Mouse (Mus musculus): ENCODE data around the gene Usp4.
A peak's percentile ranks its signal among the peaks of the same experiment; 100 is the strongest.
"Not testable (repeated sequence)": the region's sequence is repeated elsewhere in the genome, so short reads cannot be mapped to it uniquely, and the experiment has no call there.

The Usp4 gene

DNA sequence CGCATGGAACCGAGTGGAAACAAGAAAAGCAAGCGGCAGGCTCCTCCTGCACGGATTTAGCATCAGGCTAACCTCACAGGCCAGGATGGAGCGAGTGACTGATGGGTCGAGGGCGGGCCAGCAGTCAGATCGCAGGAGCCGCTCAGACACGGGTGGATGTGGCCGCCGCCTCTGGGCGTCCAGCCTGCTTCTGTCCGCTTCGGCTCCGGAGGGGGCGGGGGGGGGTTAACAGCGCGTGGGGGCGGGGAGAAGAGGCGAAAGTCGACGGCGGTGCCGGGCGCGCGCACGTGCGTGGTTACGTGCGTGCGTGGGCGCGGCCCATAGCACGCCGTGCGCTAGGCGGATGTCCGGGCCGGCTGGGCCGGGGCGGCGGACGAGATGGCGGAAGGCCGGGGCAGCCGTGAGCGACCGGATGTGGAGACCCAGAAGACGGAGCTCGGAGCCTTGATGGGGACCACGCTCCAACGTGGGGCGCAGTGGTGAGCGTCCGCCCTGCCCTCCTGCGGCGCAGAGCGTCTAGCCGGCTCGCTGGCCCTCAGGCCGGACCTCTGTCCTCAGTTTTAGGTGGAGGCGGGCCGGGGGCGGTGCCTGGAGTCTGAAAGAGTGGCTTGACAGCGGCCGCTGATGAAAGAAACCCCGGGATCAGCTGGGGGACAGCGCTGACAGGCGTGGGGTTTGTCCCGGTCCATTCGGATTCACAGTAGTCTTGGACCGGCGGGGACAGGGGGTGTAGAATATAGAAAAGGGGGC lies at the start of gene Usp4:
Gene Usp4, plus strand, starts transcription at position 314 of the 750 bp plus-strand sequence.
- DNase-seq: peak; percentile 92 to 96

DNA sequence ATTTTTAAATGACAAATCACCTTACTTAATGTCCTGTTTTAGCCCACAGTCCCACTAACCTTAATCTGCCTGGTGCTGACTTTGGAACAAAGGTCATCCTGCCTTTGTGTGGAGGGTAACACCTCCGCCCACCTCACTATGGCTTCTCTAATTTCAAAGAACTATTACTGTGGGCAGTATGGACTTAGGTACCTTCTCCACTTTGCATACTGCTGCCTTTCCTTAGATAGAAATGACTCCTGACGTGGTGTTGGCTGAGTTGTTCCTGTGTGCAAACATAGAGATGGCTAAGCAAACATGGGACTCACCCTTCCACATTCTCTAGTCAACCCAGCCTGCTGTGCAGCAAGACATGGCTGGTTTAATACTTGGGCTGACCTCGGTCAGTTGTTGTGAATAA lies 45.8 kb upstream of the Usp4 start:
- peak in 1 of 2 experiments; percentile 17 for DNase-seq

DNA sequence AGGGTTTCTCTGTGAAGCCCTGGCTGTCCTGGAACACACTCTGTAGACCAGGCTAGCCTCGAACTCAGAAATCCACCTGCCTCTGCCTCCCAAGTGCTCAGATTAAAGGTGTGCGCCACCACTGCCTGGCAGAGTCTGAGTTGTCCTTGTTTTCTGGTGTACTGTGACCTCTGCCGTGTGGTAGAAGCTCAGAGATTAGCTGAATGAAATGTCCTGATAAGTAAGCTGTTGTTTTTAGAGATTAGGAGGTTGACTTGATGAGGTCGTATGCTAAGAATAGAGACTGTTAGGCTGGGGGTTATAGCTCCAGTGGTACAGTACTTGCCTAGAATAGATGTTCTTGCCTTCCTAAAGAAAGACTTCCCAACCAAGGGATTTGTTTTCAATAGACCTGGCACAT lies 42.9 kb upstream of the Usp4 start:
- DNase-seq: no peak

DNA sequence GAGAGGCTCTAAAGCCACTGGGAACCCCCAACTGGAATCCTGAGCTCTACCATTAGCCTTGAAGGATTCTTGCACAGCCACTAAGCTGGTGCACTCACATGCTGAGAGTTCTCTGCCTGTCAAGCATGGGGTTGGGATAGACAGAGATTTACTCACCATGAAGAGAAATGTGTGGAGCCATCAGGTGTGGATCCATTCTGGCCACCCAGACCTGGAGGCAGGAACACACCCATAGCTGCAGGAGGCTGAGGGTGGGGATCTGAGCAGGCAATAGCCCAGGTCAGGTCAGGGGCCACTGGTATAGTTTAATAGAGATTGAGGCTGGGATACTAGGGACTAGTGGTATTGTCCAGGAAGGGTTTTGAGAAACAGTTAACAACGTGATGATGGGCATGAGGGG lies 42.5 kb upstream of the Usp4 start:
- peak in 1 of 2 experiments; percentile 17 for DNase-seq

DNA sequence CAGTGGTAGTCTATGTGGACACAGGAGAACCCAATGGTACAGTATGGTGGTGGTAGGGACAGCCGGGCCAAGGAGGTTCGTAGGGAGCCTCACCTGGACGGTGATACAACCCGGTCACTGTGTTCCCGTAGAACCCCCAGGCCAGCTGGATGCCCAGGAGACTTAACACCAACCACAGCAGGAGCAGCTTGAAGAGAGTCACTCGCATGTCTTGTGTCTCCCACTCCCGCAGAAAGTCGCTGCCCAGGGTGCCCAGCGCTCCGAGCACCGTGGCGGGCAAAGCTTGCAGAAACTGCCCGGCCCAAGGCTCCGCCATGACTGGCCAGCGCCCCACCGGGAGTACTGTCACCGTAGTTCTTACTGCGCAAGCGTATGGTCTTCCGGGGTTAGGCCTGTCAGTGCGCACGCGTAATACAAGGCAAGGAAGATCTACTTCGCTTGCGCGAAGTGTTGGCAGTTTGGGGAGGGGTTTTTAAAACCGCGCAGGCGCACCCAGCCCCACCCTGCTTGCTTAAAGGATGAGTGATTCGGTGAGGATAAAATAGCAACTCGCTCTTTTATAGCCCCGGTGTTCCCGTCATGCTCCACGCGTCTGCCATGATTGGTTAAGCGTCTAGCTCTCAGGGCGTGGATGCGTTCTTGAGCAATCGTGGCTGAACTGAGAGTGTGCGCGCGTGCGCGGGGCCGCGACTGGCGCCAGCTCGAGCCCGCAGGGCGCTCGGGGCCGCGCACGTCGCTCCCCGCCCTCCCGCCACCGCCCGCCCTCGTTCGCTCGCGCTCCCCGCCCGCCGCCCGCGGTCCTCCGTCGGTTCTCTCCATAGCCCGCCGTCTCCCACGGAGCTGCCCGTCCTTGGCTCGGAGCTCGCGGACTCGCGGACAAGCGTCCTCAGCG lies 41.8 kb upstream of the Usp4 start, which contains the start of the genes Rhoa and Tcta:
Gene Rhoa, plus strand, starts transcription at position 501 of the 892 bp plus-strand sequence.
Gene Tcta, minus strand, starts transcription at position 532 of the 892 bp plus-strand sequence.
- DNase-seq: peak; percentile 98 to 99

DNA sequence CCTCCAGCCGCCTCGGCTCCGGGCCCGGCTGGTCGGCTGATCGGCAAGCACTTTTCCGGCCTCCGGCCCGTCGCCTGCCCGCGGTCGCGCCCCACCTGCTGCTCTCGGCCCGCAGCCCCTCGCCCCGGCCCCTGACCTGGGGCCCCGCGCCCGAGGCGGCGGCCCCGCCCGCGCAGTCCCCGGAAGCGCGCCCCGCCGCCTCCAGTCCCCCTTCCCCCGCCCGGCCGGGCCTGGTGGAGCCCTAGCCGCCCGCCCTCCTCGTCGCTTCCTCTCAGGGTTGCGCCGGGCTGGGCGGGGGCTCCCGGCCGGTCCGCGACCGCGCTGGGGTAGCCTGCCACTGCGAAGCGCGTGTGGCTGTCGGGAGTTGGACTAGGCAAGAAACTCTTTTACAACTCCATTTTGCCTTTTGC lies 41.1 kb upstream of the Usp4 start:
- peak; percentile 89 to 92 for DNase-seq

DNA sequence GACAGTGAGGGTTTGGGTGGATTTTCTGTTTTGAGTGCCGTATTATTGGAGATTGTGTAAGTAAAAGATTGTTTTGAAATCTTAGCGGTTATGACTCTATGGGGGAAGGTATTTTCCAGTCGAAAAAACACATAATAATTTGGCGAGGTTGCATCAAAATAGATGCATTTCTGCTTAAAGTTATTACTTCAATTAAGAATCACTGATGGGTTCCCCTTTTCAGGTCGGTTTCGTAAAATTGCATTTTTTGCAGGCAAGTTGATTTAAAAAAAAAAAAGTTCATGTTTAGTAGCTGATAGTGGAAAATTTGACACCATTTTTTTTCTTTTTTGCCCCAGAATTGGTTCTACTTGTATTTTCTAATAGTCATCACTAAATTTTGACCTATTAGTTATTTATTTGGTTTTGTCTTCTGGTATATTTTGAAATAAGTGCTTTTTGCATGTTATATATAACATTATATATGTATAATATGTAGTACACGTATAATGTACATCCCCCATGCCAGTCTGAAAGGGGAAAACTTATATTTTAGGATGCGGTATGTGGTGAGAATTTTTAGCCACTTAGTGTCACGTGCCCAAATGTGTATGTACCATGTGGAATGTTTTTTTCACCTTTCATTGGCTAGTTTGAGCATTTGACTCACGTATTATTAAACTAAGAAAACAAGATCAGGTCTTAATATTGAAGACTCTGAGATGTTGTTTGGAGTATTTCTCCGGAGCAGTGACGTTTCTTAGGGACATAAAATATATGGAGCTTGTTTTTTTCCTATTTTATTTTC lies 40.4 kb upstream of the Usp4 start:
- no peak for DNase-seq

DNA sequence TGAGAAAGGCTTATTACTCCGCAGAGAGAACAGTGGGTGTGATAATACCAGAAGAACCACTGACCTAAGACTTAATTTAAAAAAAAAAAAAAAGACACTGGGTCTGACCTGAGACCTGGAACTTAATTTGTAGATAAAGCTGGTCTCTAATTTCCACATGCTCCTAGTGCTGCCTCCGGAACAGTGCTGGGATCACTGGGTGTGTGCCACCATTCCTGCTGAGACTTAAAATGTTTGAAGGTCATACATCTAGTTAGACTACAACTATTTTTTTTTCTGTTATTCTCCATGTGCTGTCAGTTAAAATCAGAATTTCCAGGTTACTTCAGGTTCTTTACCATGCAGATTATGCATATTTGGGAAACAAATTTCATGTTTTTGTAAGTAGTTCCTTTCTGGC lies 39.5 kb upstream of the Usp4 start:
- no peak for DNase-seq

DNA sequence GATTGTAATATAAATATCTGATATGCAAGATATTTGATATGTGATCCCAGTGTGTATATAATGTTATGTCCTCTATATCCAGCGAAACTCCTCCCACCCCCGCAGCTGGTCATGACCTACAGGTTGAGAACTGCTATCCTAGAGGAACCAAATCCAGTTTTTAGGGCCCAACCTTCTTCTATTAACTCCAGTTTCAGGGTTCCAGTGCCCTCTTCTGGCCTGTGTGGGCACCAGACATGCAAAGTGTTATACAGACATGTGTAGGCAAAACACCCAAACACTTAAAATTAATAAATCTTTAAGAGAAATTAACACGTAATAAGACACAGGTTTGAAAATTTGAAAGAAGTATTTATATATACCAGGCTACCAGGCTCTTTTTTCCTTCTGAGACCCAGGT lies 30.1 kb upstream of the Usp4 start:
- DNase-seq: peak in 1 of 2 experiments; percentile 22

DNA sequence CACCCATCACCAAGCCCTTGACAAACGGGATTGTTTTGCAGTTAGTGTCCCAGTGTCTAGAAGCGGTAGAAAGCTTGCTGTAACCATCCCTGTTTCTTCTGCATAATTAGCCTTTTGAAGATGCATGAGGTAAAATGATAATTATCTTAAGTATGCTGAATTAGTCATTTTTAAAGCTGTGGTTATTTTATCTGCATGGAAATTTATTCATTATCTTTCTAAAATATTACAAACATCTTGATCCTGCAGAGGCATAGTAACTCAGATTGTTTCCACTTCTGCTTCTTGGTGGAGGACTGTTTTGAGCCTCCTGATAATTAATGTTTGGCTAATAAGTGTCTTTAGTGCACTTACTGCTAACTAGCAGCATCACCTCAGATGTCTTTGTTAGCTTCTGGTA lies 29.2 kb upstream of the Usp4 start:
- DNase-seq: no peak

DNA sequence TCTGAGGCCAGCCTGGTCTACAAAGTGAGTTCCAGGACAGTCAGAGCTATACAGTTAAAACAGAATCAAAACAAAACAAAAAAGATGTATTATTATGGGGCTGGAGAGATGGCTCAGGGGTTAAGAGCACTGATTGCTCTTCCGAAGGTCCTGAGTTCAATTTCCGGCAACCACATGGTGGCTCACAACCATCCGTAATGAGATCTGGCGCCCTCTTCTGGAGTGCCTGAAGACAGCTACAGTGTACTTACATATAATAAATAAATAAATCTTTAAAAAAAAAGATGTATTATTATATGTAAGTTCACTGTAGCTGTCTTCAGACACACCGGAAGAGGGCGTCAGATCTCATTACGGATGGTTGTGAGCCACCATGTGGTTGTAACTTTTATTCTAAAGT lies 25.6 kb upstream of the Usp4 start:
- DNase-seq: not testable (repeated sequence)

DNA sequence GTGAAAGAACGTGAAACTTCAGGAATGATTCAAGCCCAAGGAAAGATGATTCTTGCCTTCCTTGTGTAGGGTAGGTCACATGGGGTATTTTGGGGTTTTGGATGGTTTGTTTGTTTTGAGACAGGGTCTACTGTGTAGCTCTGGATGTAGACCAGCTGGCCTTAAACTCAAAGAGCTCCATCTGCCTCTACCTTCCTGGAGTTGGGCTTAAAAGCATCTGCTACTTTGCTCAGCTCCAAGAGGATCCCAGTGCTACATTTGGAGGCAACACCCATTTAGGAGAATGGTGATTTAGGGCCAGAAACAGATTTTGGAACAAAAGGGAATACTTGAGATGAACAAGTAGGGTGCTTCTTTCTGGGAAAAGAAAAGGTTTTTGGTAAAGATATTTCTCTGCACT lies 22.9 kb upstream of the Usp4 start:
- DNase-seq: no peak

DNA sequence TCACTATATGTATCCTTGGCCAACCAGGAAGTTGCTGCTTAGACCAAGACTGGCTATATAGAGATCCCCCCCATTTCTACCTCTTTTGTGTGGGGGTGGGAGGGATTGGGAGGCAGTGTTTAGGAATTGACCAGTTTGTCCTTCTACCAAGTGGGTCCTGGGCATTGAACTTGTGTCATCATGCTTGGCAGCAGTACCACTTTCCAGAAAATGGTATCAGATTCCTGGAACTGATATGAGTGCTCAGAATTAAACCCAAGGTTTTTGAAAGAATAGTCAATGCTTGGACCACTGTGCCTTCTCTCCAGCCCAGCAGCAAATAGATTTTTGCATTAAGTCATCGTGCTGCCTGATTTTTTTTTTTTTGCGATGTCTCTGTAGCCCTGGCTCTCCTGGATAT lies 21.8 kb upstream of the Usp4 start:
- no peak for DNase-seq

DNA sequence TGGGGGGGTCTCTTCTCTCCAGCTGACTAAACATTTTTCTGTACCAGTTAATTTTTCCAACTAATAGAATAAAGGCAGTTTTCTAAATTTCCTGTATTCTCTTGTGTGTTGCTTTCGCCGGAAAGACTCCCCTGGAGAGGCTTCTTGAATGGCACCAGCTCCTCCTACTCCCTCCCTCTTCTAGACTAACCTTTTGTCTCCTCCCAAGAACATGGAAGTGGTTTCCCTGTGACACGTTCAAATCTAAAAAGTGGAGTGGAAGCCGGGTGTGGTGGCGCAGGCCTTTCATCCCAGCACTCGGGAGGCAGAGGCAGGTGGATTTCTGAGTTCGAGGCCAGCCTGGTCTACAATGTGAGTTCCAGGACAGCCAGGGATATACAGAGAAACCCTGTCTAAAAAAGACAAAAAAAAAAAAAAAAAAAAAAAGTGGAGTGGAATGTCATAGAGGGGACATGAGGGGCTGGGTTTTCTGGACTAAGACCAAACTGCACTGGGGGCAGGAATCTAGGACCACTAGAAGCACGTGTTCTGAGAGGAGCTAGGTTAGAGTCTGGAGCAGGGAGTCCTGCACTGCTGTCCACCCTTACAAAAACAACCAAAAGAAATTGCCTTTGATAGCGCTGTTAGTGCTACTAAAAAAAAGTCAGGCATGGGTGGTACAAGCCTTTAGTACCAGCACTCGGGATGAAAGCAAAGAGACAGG lies 9.7 kb upstream of the Usp4 start:
- no peak for DNase-seq

DNA sequence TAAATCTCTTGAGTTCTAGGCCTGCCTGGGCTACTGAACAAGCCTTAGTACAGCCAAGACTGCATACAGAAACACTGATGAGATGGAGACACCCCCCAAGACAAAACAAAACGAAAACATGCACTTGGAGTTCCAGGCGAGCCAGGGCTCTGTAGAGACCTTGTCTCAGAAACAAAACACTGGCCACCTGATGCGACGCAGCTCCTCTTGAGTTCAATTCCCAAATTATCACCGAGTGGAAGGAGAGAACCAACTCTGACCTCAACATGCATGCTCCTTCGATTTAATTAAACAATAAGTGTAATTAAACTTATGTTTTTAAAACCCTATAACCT lies 9.1 kb upstream of the Usp4 start:
- DNase-seq: peak in 1 of 2 experiments; percentile 25

DNA sequence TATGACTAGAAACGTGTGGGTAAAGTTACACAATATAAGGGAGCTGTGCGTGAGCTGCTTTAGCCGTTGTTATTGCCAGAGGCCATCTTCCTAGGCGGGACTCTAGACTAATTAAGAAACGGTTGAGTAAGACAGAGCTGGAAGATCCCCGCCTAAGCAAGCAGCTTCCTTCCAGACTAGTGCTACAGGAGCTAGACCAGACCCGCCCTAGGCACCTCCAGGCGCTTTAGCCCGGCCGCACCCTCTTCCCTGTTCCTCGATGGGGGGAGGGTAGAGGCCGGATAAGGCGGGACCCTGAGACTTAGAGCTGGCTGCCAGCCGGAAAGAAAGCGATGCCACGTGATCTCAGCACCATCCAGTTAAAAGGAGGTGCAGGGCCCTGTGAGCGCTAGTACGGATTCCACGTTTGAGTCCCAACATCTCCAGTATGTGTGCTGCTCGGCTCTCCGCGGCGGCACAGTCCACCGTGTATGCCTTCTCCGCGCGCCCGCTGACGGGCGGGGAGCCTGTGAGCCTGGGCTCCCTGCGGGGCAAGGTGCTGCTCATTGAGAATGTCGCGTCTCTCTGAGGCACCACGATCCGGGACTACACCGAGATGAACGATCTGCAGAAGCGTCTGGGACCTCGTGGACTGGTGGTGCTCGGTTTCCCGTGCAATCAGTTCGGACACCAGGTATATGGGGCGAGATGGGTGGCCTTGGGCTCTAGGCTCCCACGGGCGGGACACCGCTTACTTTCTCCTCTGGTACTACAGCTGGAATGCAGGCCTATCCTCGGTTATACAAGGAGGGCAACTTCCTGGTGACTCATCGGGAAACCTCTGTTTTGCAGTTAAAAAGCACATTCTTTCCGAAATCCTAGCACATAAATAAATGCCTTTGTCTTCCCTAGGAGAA lies 8.5 kb upstream of the Usp4 start, which contains the start of gene Gpx1:
Gene Gpx1, plus strand, starts transcription at position 18 of the 896 bp plus-strand sequence.
- peak; percentile 96 to 97 for DNase-seq

DNA sequence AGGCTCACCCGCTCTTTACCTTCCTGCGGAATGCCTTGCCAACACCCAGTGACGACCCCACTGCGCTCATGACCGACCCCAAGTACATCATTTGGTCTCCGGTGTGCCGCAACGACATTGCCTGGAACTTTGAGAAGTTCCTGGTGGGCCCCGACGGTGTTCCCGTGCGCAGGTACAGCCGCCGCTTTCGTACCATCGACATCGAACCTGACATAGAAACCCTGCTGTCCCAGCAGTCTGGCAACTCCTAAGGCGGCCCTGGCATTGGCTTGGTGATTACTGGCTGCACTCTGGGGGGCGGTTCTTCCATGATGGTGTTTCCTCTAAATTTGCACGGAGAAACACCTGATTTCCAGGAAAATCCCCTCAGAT lies 7.8 kb upstream of the Usp4 start:
- DNase-seq: peak; percentile 31 to 36

DNA sequence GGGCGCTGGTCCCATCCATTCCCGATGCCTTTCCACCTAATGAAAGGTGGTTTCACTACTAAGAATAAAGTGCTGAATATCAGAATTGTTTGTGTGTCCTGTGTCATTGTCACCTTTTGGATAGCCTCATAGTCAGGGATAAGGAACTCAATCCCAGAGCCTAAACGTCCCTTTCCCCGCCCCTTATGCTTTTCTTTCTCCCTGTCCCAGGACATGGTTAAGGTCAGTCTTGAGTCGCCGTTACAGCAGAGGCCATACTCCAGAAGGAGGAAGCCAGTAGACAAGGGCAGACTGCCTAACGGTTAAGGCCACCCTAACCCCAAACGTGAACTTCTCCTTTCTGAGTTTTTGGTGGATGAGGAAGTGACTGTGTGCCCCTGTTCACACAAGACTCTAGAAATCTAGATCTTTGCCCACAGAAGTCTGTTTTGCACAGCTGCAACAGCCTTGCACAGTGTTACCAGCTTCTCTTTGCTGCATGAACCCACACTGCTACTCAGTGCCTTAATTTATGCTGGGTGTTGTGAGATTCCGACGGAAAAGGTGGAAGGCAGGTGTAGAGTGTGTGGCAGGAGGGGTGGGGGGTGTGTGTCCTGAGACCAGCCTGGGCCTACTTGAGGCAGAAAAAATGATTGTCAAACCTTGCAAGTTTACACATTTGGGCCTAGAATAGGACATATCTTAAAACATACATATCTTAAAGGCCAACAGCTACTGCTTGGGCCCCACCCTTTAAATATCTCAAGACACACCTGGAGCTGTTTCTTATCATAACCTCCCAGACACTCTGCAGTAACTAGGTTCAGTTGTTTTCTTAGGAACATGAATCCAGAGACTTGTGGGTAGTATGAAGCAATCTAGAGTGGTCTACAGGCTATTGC lies 7.2 kb upstream of the Usp4 start:
- DNase-seq: peak; percentile 27 to 63

DNA sequence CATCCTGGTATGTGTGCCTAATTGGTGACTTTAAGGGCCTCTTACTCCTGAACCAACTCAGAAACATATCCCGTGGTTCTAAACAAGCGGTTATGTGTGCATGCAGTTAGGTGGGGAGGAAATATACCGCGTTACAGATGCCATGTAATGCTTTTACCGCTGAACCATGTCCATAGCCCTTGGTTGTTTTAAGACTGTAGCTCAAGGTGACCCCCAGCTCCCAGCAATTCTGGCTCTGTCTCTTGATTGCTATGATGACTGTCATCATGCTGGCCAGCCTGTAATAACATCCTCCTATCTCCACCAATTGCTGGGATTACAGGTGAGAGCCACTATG lies 6.5 kb upstream of the Usp4 start:
- DNase-seq: no peak

DNA sequence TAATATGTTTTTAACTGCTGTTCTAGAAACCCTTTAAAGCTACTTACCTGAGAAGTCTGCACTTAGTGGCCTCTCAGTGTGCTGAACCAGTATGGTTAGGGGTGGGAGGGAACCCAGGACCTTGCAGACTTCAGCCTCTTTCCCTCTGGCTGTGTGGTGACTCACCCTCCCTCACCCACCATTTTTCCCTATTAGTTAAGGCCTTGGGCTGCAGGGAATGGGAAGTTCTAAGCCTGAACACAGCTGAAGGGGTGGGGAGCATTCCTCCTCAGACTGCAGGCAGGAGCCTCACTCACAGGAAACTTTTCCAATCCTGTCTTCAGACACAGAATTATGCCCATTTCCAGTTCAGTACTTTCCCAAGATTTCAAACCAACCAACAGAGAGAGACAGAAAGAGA lies 5.9 kb upstream of the Usp4 start:
- no peak for DNase-seq

Measured in lung, postnatal 4 days (tissue).